Mouse (Mus musculus): ENCODE results near the gene Tshb. TPM values are rescaled to one million over a fixed set of nuclear protein-coding genes. Genes with fewer than 3 reads are reported as not detected.

Gene Tshb
- polyA plus RNA-seq (2015; fragmentation: Nextera tagmentation; extraction: Ambion mirVana), result 0.24 and 0.53 TPM in 2 replicates

- no peaks in the 10 kb centered on the region for H3K9me3 ChIP-seq (ENCODE audit: control insufficient read depth, low read length)
- no peak within 1 kb of the TSS for H3K27ac ChIP-seq (ENCODE audit: low read length)
- H3K27me3 ChIP-seq (ENCODE audit: control insufficient read depth, insufficient read depth, low read depth, low read length), result no peaks in the 10 kb centered on the region
- no peak within 1 kb of the TSS for H3K4me3 ChIP-seq (ENCODE audit: low read length)
- H3K9ac ChIP-seq (ENCODE audit: low read length), result no peak within 1 kb of the TSS
- H3K4me2 ChIP-seq (ENCODE audit: low read depth, low read length), result no peak within 1 kb of the TSS
- 60% methylated on average over 2 of the region's 2 CpGs for WGBS
- ATAC-seq (ENCODE audit: low read depth), result no peak
- no peaks in the 10 kb centered on the region for H3K4me1 ChIP-seq (replicated peaks; ENCODE audit: control insufficient read depth, insufficient read depth, low read length)
- no peaks in the 10 kb centered on the region for H3K36me3 ChIP-seq (ENCODE audit: control insufficient read depth, insufficient read depth, low read length)
These were observed at the start of gene Tshb for GRCm38 (mm10) chr3:102782618-102783017. Gene Tshb (minus strand): TSS chr3:102782718.

- Histone ChIP-seq H3K27me3 (ENCODE audit: control insufficient read depth, insufficient read depth, low read depth, low read length) (no peaks in the 10 kb centered on the region), H3K27ac (ENCODE audit: low read length) (no peak overlapping the region), H3K9me3 (ENCODE audit: control insufficient read depth, low read length) (no peaks in the 10 kb centered on the region), H3K4me3 (ENCODE audit: low read length) (no peak overlapping the region), H3K36me3 (ENCODE audit: control insufficient read depth, insufficient read depth, low read length) (no peaks in the 10 kb centered on the region), H3K4me2 (ENCODE audit: low read depth, low read length) (no peak overlapping the region), H3K9ac (ENCODE audit: low read length) (no peak overlapping the region), H3K4me1 (replicated peaks; ENCODE audit: control insufficient read depth, insufficient read depth, low read length) (no peaks in the 10 kb centered on the region)
- WGBS, result 6% methylated on average over 3 of the region's 3 CpGs
- no peak for ATAC-seq (ENCODE audit: low read depth)
These were observed 21.4 kb upstream of the Tshb start for GRCm38 (mm10) chr3:102803937-102804336.

GRCm38 (mm10) chr3:102787369-102787768 lies 4.9 kb upstream of the Tshb start:
- WGBS, result 32% methylated on average over 4 of the region's 4 CpGs
- no peak for ATAC-seq (ENCODE audit: low read depth)
- no peak overlapping the region for H3K27ac ChIP-seq (ENCODE audit: low read length)
- H3K4me3 ChIP-seq (ENCODE audit: low read length), result no peak overlapping the region
- no peaks in the 10 kb centered on the region for H3K9me3 ChIP-seq (ENCODE audit: control insufficient read depth, low read length)
- no peaks in the 10 kb centered on the region for H3K27me3 ChIP-seq (ENCODE audit: control insufficient read depth, insufficient read depth, low read depth, low read length)
- no peak overlapping the region for H3K9ac ChIP-seq (ENCODE audit: low read length)
- no peak overlapping the region for H3K4me2 ChIP-seq (ENCODE audit: low read depth, low read length)
- no peaks in the 10 kb centered on the region for H3K4me1 ChIP-seq (replicated peaks; ENCODE audit: control insufficient read depth, insufficient read depth, low read length)
- no peaks in the 10 kb centered on the region for H3K36me3 ChIP-seq (ENCODE audit: control insufficient read depth, insufficient read depth, low read length)

- WGBS, result 62% methylated on average over 4 of the region's 4 CpGs
- Histone ChIP-seq H3K9me3 (ENCODE audit: control insufficient read depth, low read length) (no peaks in the 10 kb centered on the region), H3K36me3 (ENCODE audit: control insufficient read depth, insufficient read depth, low read length) (no peaks in the 10 kb centered on the region), H3K4me1 (replicated peaks; ENCODE audit: control insufficient read depth, insufficient read depth, low read length) (no peaks in the 10 kb centered on the region), H3K27me3 (ENCODE audit: control insufficient read depth, insufficient read depth, low read depth, low read length) (no peaks in the 10 kb centered on the region), H3K9ac (ENCODE audit: low read length) (no peak overlapping the region), H3K4me2 (ENCODE audit: low read depth, low read length) (no peak overlapping the region), H3K27ac (ENCODE audit: low read length) (no peak overlapping the region), H3K4me3 (ENCODE audit: low read length) (no peak overlapping the region)
- no peak for ATAC-seq (ENCODE audit: low read depth)
These were observed 9.5 kb downstream of the Tshb start for GRCm38 (mm10) chr3:102773018-102773417.

- no peaks in the 10 kb centered on the region for H3K36me3 ChIP-seq (ENCODE audit: control insufficient read depth, insufficient read depth, low read length)
These were observed 17.7 kb downstream of the Tshb start for GRCm38 (mm10) chr3:102764850-102765249.

GRCm38 (mm10) chr3:102763713-102764400 lies 18.7 kb downstream of the Tshb start:
- peak; percentile 26; the same call in 1 of the 2 replicates for ATAC-seq (ENCODE audit: low read depth)
- Histone ChIP-seq H3K4me2 (ENCODE audit: low read depth, low read length) (no peak overlapping the region), H3K4me3 (ENCODE audit: low read length) (no peak overlapping the region), H3K9me3 (ENCODE audit: control insufficient read depth, low read length) (no peaks in the 10 kb centered on the region), H3K27me3 (ENCODE audit: control insufficient read depth, insufficient read depth, low read depth, low read length) (no peaks in the 10 kb centered on the region), H3K27ac (ENCODE audit: low read length) (no peak overlapping the region), H3K36me3 (ENCODE audit: control insufficient read depth, insufficient read depth, low read length) (no peaks in the 10 kb centered on the region), H3K4me1 (replicated peaks; ENCODE audit: control insufficient read depth, insufficient read depth, low read length) (peaks cover 4% of the 10 kb centered on the region; the same call in 1 of the 2 replicates), H3K9ac (ENCODE audit: low read length) (no peak overlapping the region)
- WGBS, result 30% methylated on average over 10 of the region's 10 CpGs

More at GRCm38 (mm10) chr3:102764850-102765249, 17.7 kb downstream of the Tshb start:
- 63% methylated on average over 7 of the region's 7 CpGs for WGBS
- H3K9ac ChIP-seq (ENCODE audit: low read length), result no peak overlapping the region
- H3K9me3 ChIP-seq (ENCODE audit: control insufficient read depth, low read length), result no peaks in the 10 kb centered on the region
- H3K4me1 ChIP-seq (replicated peaks; ENCODE audit: control insufficient read depth, insufficient read depth, low read length), result peaks cover 4% of the 10 kb centered on the region; the same call in 1 of the 2 replicates
- H3K27ac ChIP-seq (ENCODE audit: low read length), result no peak overlapping the region
- H3K4me3 ChIP-seq (ENCODE audit: low read length), result no peak overlapping the region
- ATAC-seq (ENCODE audit: low read depth), result no peak
- no peak overlapping the region for H3K4me2 ChIP-seq (ENCODE audit: low read depth, low read length)
- no peaks in the 10 kb centered on the region for H3K27me3 ChIP-seq (ENCODE audit: control insufficient read depth, insufficient read depth, low read depth, low read length)

GRCm38 (mm10) chr3:102762388-102762787 lies 20.1 kb downstream of the Tshb start:
- 30% methylated on average over 3 of the region's 3 CpGs for WGBS
- Histone ChIP-seq H3K27ac (ENCODE audit: low read length) (no peak overlapping the region), H3K4me2 (ENCODE audit: low read depth, low read length) (no peak overlapping the region), H3K9me3 (ENCODE audit: control insufficient read depth, low read length) (no peaks in the 10 kb centered on the region), H3K4me1 (replicated peaks; ENCODE audit: control insufficient read depth, insufficient read depth, low read length) (peaks cover 4% of the 10 kb centered on the region; the same call in 1 of the 2 replicates), H3K9ac (ENCODE audit: low read length) (no peak overlapping the region), H3K4me3 (ENCODE audit: low read length) (no peak overlapping the region), H3K27me3 (ENCODE audit: control insufficient read depth, insufficient read depth, low read depth, low read length) (no peaks in the 10 kb centered on the region), H3K36me3 (ENCODE audit: control insufficient read depth, insufficient read depth, low read length) (no peaks in the 10 kb centered on the region)
- ATAC-seq (ENCODE audit: low read depth), result no peak

GRCm38 (mm10) chr3:102760236-102760635 lies 22.3 kb downstream of the Tshb start:
- ATAC-seq (ENCODE audit: low read depth), result no peak
- H3K4me3 ChIP-seq (ENCODE audit: low read length), result no peak overlapping the region
- no peaks in the 10 kb centered on the region for H3K36me3 ChIP-seq (ENCODE audit: control insufficient read depth, insufficient read depth, low read length)
- H3K9ac ChIP-seq (ENCODE audit: low read length), result no peak overlapping the region
- no peaks in the 10 kb centered on the region for H3K9me3 ChIP-seq (ENCODE audit: control insufficient read depth, low read length)
- no peaks in the 10 kb centered on the region for H3K27me3 ChIP-seq (ENCODE audit: control insufficient read depth, insufficient read depth, low read depth, low read length)
- H3K27ac ChIP-seq (ENCODE audit: low read length), result no peak overlapping the region
- WGBS, result 58% methylated on average over 3 of the region's 3 CpGs
- H3K4me1 ChIP-seq (replicated peaks; ENCODE audit: control insufficient read depth, insufficient read depth, low read length), result peaks cover 9% of the 10 kb centered on the region; the same call in 1 of the 2 replicates
- H3K4me2 ChIP-seq (ENCODE audit: low read depth, low read length), result no peak overlapping the region

- Histone ChIP-seq H3K36me3 (ENCODE audit: control insufficient read depth, insufficient read depth, low read length) (no peaks in the 10 kb centered on the region), H3K27ac (ENCODE audit: low read length) (peak overlapping the region; percentile 50), H3K9ac (ENCODE audit: low read length) (no peak overlapping the region), H3K4me2 (ENCODE audit: low read depth, low read length) (no peak overlapping the region), H3K27me3 (ENCODE audit: control insufficient read depth, insufficient read depth, low read depth, low read length) (no peaks in the 10 kb centered on the region), H3K4me3 (ENCODE audit: low read length) (no peak overlapping the region), H3K9me3 (ENCODE audit: control insufficient read depth, low read length) (no peaks in the 10 kb centered on the region), H3K4me1 (replicated peaks; ENCODE audit: control insufficient read depth, insufficient read depth, low read length) (peaks cover 10% of the 10 kb centered on the region)
- WGBS, result 66% methylated on average over 6 of the region's 6 CpGs
- no peak for ATAC-seq (ENCODE audit: low read depth)
These were observed 25.5 kb downstream of the Tshb start for GRCm38 (mm10) chr3:102757019-102757418.

All from lung, embryonic 16.5 days (tissue).